Mouse (Mus musculus): ENCODE measurements around the gene Cadps. TPM values are rescaled to one million over a fixed set of nuclear protein-coding genes. Genes with fewer than 3 reads are reported as not detected.

The Cadps gene
- polyA plus RNA-seq, 1 experiment from 2014 or later: 2.8 TPM

- 11% methylated on average over 11 of the region's 11 CpGs for WGBS
- H3K9me3 ChIP-seq: no peaks in the 10 kb centered on the region
- H3K4me1 ChIP-seq: peaks cover 24% of the 10 kb centered on the region
- peak overlapping the region; percentile 49; the same call in 1 of the 2 replicates for H3K27ac ChIP-seq
- no peak overlapping the region for H3K4me3 ChIP-seq
- H3K36me3 ChIP-seq (replicated peaks): no peaks in the 10 kb centered on the region
- H3K27me3 ChIP-seq (ENCODE audit: poor library complexity, severe bottlenecking): peaks cover 45% of the 10 kb centered on the region
- peak; percentile 77 for DNase-seq (ENCODE audit: extremely low spot score, low spot score)
These were observed 292.8 kb downstream of the Cadps start for GRCm38 (mm10) chr14:12529961-12530542.

- Histone ChIP-seq H3K27ac (no peak overlapping the region), H3K4me1 (peaks cover 19% of the 10 kb centered on the region), H3K27me3 (ENCODE audit: poor library complexity, severe bottlenecking) (peaks cover 46% of the 10 kb centered on the region), H3K9me3 (no peaks in the 10 kb centered on the region), H3K36me3 (replicated peaks) (no peaks in the 10 kb centered on the region), H3K4me3 (no peak overlapping the region)
- WGBS: 82% methylated on average over 5 of the region's 5 CpGs
- DNase-seq (ENCODE audit: extremely low spot score, low spot score): no peak
These were observed 295.6 kb downstream of the Cadps start for GRCm38 (mm10) chr14:12527296-12527695.

GRCm38 (mm10) chr14:12507018-12507417, 315.9 kb downstream of the Cadps start:
- no peaks in the 10 kb centered on the region for H3K9me3 ChIP-seq
- H3K27me3 ChIP-seq (ENCODE audit: poor library complexity, severe bottlenecking): no peaks in the 10 kb centered on the region
- no peaks in the 10 kb centered on the region for H3K36me3 ChIP-seq (replicated peaks)
- no peak overlapping the region for H3K4me3 ChIP-seq
- WGBS: 89% methylated on average over 7 of the region's 7 CpGs
- no peak for DNase-seq (ENCODE audit: extremely low spot score, low spot score)
- H3K4me1 ChIP-seq: peaks cover 9% of the 10 kb centered on the region
- H3K27ac ChIP-seq: no peak overlapping the region

- WGBS: 86% methylated on average over 12 of the region's 12 CpGs
- H3K27me3 ChIP-seq (ENCODE audit: poor library complexity, severe bottlenecking): no peaks in the 10 kb centered on the region
- no peak for DNase-seq (ENCODE audit: extremely low spot score, low spot score)
- peaks cover 9% of the 10 kb centered on the region for H3K4me1 ChIP-seq
- no peaks in the 10 kb centered on the region for H3K9me3 ChIP-seq
- H3K36me3 ChIP-seq (replicated peaks): no peaks in the 10 kb centered on the region
- H3K27ac ChIP-seq: no peak overlapping the region
- H3K4me3 ChIP-seq: no peak overlapping the region
These were observed 318.5 kb downstream of the Cadps start for GRCm38 (mm10) chr14:12504191-12504947.

GRCm38 (mm10) chr14:12462206-12462605, 360.7 kb downstream of the Cadps start:
- WGBS: 89% methylated on average over 4 of the region's 4 CpGs
- DNase-seq (ENCODE audit: extremely low spot score, low spot score): no peak

GRCm38 (mm10) chr14:12459700-12460099, 363.2 kb downstream of the Cadps start:
- WGBS: 59% methylated on average over 7 of the region's 7 CpGs
- Histone ChIP-seq H3K27me3 (ENCODE audit: poor library complexity, severe bottlenecking) (no peaks in the 10 kb centered on the region; the same call in none of the 2 replicates), H3K9me3 (no peaks in the 10 kb centered on the region), H3K36me3 (replicated peaks) (no peaks in the 10 kb centered on the region), H3K27ac (no peak overlapping the region), H3K4me3 (no peak overlapping the region), H3K4me1 (peaks cover 9% of the 10 kb centered on the region; the same call in 1 of the 2 replicates)
- no peak for DNase-seq (ENCODE audit: extremely low spot score, low spot score)

More at GRCm38 (mm10) chr14:12462206-12462605, 360.7 kb downstream of the Cadps start:
- Histone ChIP-seq H3K36me3 (replicated peaks) (no peaks in the 10 kb centered on the region), H3K27me3 (ENCODE audit: poor library complexity, severe bottlenecking) (no peaks in the 10 kb centered on the region; the same call in 1 of the 2 replicates), H3K4me1 (peaks cover 5% of the 10 kb centered on the region; the same call in 1 of the 2 replicates), H3K4me3 (no peak overlapping the region), H3K9me3 (no peaks in the 10 kb centered on the region), H3K27ac (no peak overlapping the region)

GRCm38 (mm10) chr14:12455064-12455591, 367.8 kb downstream of the Cadps start:
- 87% methylated on average over 8 of the region's 8 CpGs for WGBS

GRCm38 (mm10) chr14:12450807-12451206, 372.1 kb downstream of the Cadps start:
- WGBS: 77% methylated on average over 3 of the region's 3 CpGs

More at GRCm38 (mm10) chr14:12455064-12455591, 367.8 kb downstream of the Cadps start:
- peaks cover 9% of the 10 kb centered on the region; the same call in 1 of the 2 replicates for H3K4me1 ChIP-seq
- no peaks in the 10 kb centered on the region; the same call in none of the 2 replicates for H3K27me3 ChIP-seq (ENCODE audit: poor library complexity, severe bottlenecking)
- DNase-seq (ENCODE audit: extremely low spot score, low spot score): no peak
- H3K36me3 ChIP-seq (replicated peaks): no peaks in the 10 kb centered on the region
- H3K27ac ChIP-seq: no peak overlapping the region
- H3K9me3 ChIP-seq: no peaks in the 10 kb centered on the region
- H3K4me3 ChIP-seq: no peak overlapping the region

GRCm38 (mm10) chr14:12448883-12449282, 374.0 kb downstream of the Cadps start:
- no peak for DNase-seq (ENCODE audit: extremely low spot score, low spot score)
- Histone ChIP-seq H3K27ac (no peak overlapping the region), H3K27me3 (ENCODE audit: poor library complexity, severe bottlenecking) (no peaks in the 10 kb centered on the region), H3K36me3 (replicated peaks) (no peaks in the 10 kb centered on the region), H3K9me3 (no peaks in the 10 kb centered on the region), H3K4me3 (no peak overlapping the region), H3K4me1 (no peaks in the 10 kb centered on the region)
- WGBS: 92% methylated on average over 6 of the region's 6 CpGs

More at GRCm38 (mm10) chr14:12450807-12451206, 372.1 kb downstream of the Cadps start:
- Histone ChIP-seq H3K4me3 (no peak overlapping the region), H3K4me1 (peaks cover 4% of the 10 kb centered on the region; the same call in 1 of the 2 replicates), H3K9me3 (no peaks in the 10 kb centered on the region), H3K36me3 (replicated peaks) (no peaks in the 10 kb centered on the region), H3K27ac (no peak overlapping the region), H3K27me3 (ENCODE audit: poor library complexity, severe bottlenecking) (no peaks in the 10 kb centered on the region; the same call in 1 of the 2 replicates)
- no peak for DNase-seq (ENCODE audit: extremely low spot score, low spot score)

- peaks cover 8% of the 10 kb centered on the region; the same call in 1 of the 2 replicates for H3K27me3 ChIP-seq (ENCODE audit: poor library complexity, severe bottlenecking)
- no peak overlapping the region for H3K4me3 ChIP-seq
- H3K4me1 ChIP-seq: peaks cover 29% of the 10 kb centered on the region
- no peaks in the 10 kb centered on the region for H3K9me3 ChIP-seq
- H3K36me3 ChIP-seq (replicated peaks): no peaks in the 10 kb centered on the region
- no peak for DNase-seq (ENCODE audit: extremely low spot score, low spot score)
- 0 out of 2 replicates have a peak overlapping the region, but pooled peaks have one; percentile 42 for H3K27ac ChIP-seq
- 41% methylated on average over 2 of the region's 2 CpGs for WGBS
These were observed 381.9 kb downstream of the Cadps start for GRCm38 (mm10) chr14:12441019-12441418.

GRCm38 (mm10) chr14:12437976-12438375, 384.9 kb downstream of the Cadps start:
- WGBS: 82% methylated on average over 4 of the region's 4 CpGs

GRCm38 (mm10) chr14:12437422-12437821, 385.5 kb downstream of the Cadps start:
- Histone ChIP-seq H3K4me1 (peaks cover 29% of the 10 kb centered on the region), H3K27me3 (ENCODE audit: poor library complexity, severe bottlenecking) (peaks cover 12% of the 10 kb centered on the region; the same call in 1 of the 2 replicates), H3K9me3 (no peaks in the 10 kb centered on the region), H3K27ac (0 out of 2 replicates have a peak overlapping the region, but pooled peaks have one; percentile 11), H3K4me3 (no peak overlapping the region), H3K36me3 (replicated peaks) (no peaks in the 10 kb centered on the region)
- WGBS: 90% methylated on average over 7 of the region's 7 CpGs
- DNase-seq (ENCODE audit: extremely low spot score, low spot score): no peak

More at GRCm38 (mm10) chr14:12437976-12438375, 384.9 kb downstream of the Cadps start:
- Histone ChIP-seq H3K9me3 (no peaks in the 10 kb centered on the region), H3K27ac (no peak overlapping the region), H3K4me3 (no peak overlapping the region), H3K36me3 (replicated peaks) (no peaks in the 10 kb centered on the region), H3K27me3 (ENCODE audit: poor library complexity, severe bottlenecking) (peaks cover 12% of the 10 kb centered on the region; the same call in 1 of the 2 replicates), H3K4me1 (peaks cover 29% of the 10 kb centered on the region)
- no peak for DNase-seq (ENCODE audit: extremely low spot score, low spot score)
